Mouse (Mus musculus) hindbrain, embryonic 15.5 days (tissue): Measurements from ENCODE around the gene Fam107b. TPM values are rescaled to one million over a fixed set of nuclear protein-coding genes. Genes with fewer than 3 reads are reported as not detected.
A peak's percentile ranks its signal among the peaks of the same experiment; 100 is the strongest.
"Not testable (repeated sequence)": the region's sequence is repeated elsewhere in the genome, so short reads cannot be mapped to it uniquely, and the experiment has no call there.

Source experiments
- ATAC-seq: fragments of 200-750 bp; cut with Nextera tagmentation; 2 replicates; pipeline ENCODE4 v1.8.0; 2017; ENCODE audit warnings: low read depth, moderate number of reproducible peaks, moderate TSS enrichment; ENCODE audit not compliant: low FRiP score
- H3K27ac ChIP-seq: fragments of 300-500 bp; sonication (generic); replicated peaks from 2 replicates; pipeline ENCODE4 v1.5.1; 2015; ENCODE audit warnings: mild to moderate bottlenecking, inconsistent platforms
- H3K27me3 ChIP-seq: fragments of 300-500 bp; sonication (generic); 2 replicates; pipeline ENCODE4 v1.6.1; 2015; ENCODE audit warnings: control low read depth, inconsistent platforms
- H3K36me3 ChIP-seq: fragments of 300-500 bp; sonication (generic); 2 replicates; pipeline ENCODE4 v1.6.1; 2015; ENCODE audit warnings: control low read depth, inconsistent platforms
- H3K4me1 ChIP-seq: fragments of 300-500 bp; sonication (generic); replicated peaks from 2 replicates; pipeline ENCODE4 v1.6.1; 2015; ENCODE audit warnings: control low read depth, inconsistent platforms
- H3K4me2 ChIP-seq: fragments of 300-500 bp; sonication (generic); 2 replicates; pipeline ENCODE4 v1.6.1; 2015; ENCODE audit warnings: moderate library complexity, mild to moderate bottlenecking, inconsistent platforms
- H3K4me3 ChIP-seq: fragments of 300-500 bp; sonication (generic); 2 replicates; pipeline ENCODE4 v1.5.1; 2015; ENCODE audit warnings: mild to moderate bottlenecking, inconsistent platforms
- H3K9ac ChIP-seq: fragments of 300-500 bp; sonication (generic); 2 replicates; pipeline ENCODE4 v1.6.1; 2015; ENCODE audit warnings: inconsistent platforms
- H3K9me3 ChIP-seq: fragments of 300-500 bp; sonication (generic); 2 replicates; pipeline ENCODE4 v1.6.1; 2016; ENCODE audit warnings: control low read depth, inconsistent platforms
- WGBS: fragments of 180-500 bp; shearing (Covaris S2); methylation state at CpG from one replicate; pipeline ENCODE4 v1.1.7; 2015; 5-methylcytosine and 5-hydroxymethylcytosine counted together
- polyA plus RNA-seq: library from polyadenylated mRNA; unstranded; fragments of >200 nt; fragmentation: Nextera tagmentation; extraction: Ambion mirVana; gene quantifications from 2 replicates; pipeline ENCODE4 v1.2.1, GENCODE M21; 2015

Gene Fam107b
- polyA plus RNA-seq, 1 experiment from 2014 or later: 30.9 TPM

- H3K9ac ChIP-seq: no peak overlapping the region
- no peak overlapping the region for H3K4me3 ChIP-seq
- no peak overlapping the region for H3K4me2 ChIP-seq
- ATAC-seq: no peak
- H3K4me1 ChIP-seq: no peaks in the 10 kb centered on the region
- H3K27ac ChIP-seq: no peak overlapping the region
- no peaks in the 10 kb centered on the region for H3K27me3 ChIP-seq
- H3K36me3 ChIP-seq: no peaks in the 10 kb centered on the region
- WGBS: 82% methylated on average over 1 of the region's 1 CpGs
- no peaks in the 10 kb centered on the region for H3K9me3 ChIP-seq
Observed at GRCm38 (mm10) chr2:3675481-3675880, 105.2 kb downstream of the Fam107b start.

DNA sequence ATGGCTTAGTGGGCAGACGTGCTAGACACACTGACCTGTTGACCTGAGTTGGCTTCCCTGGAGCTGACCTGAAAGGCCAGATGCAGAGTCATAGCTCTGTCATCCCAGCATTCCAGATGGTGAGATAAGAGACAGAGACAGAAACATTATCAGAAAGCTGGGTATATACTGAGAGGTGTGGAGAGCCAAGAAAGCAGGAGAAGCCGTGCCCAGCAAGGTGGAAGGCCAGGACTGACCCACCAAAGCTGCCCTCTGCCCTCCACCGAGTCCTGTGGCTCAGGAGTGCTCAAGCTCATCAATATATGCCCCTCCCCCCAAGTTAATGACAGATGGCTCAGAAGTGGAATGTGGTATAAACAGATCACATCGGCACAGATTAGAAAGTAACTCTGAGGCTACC lies 112.4 kb downstream of the Fam107b start:
- Histone ChIP-seq H3K9me3 (no peaks in the 10 kb centered on the region), H3K9ac (no peak overlapping the region), H3K4me3 (no peak overlapping the region), H3K27me3 (no peaks in the 10 kb centered on the region), H3K4me1 (peaks cover 17% of the 10 kb centered on the region), H3K36me3 (no peaks in the 10 kb centered on the region), H3K27ac (no peak overlapping the region), H3K4me2 (no peak overlapping the region)
- WGBS: 65% methylated on average over 4 of the region's 4 CpGs
- peak; percentile 19; the same call in 1 of the 2 replicates for ATAC-seq

DNA sequence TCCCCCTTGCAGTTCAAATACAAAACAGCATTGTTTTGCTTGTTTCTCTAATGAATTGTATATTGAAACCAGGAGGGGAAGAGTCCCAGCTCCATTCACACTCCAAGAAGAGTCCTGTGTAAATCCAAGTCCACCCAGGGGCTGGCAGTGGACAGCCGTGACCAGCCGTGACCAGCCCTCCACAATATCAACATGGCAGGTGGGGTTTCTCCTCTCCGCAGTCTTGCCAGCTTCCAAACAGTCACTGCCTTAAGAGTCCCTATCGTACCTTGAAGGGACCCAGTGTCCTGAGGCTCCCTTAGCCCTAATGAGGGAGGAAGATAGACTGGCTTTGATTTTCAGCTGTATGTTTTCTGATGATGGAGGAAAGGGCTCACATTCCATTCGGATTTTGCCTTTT lies 113.1 kb downstream of the Fam107b start:
- H3K9ac ChIP-seq: no peak overlapping the region

GRCm38 (mm10) chr2:3683751-3684229 lies 113.5 kb downstream of the Fam107b start:
- Histone ChIP-seq H3K4me3 (no peak overlapping the region), H3K4me1 (peaks cover 17% of the 10 kb centered on the region), H3K27me3 (no peaks in the 10 kb centered on the region), H3K4me2 (peak overlapping the region; percentile 5; the same call in 1 of the 2 replicates), H3K9me3 (no peaks in the 10 kb centered on the region), H3K36me3 (no peaks in the 10 kb centered on the region), H3K9ac (no peak overlapping the region), H3K27ac (peak overlapping the region; percentile 57)
- WGBS: 17% methylated on average over 6 of the region's 6 CpGs
- ATAC-seq: peak; percentile 78

More for the DNA sequence above, 113.1 kb downstream of the Fam107b start:
- 0 out of 2 replicates have a peak, but pooled peaks have one; percentile 27 for ATAC-seq
- Histone ChIP-seq H3K36me3 (no peaks in the 10 kb centered on the region), H3K4me3 (no peak overlapping the region), H3K27me3 (no peaks in the 10 kb centered on the region), H3K27ac (peak overlapping the region; percentile 57), H3K4me1 (peaks cover 17% of the 10 kb centered on the region), H3K4me2 (peak overlapping the region; percentile 5; the same call in 1 of the 2 replicates), H3K9me3 (no peaks in the 10 kb centered on the region)
- WGBS: 39% methylated on average over 5 of the region's 5 CpGs

DNA sequence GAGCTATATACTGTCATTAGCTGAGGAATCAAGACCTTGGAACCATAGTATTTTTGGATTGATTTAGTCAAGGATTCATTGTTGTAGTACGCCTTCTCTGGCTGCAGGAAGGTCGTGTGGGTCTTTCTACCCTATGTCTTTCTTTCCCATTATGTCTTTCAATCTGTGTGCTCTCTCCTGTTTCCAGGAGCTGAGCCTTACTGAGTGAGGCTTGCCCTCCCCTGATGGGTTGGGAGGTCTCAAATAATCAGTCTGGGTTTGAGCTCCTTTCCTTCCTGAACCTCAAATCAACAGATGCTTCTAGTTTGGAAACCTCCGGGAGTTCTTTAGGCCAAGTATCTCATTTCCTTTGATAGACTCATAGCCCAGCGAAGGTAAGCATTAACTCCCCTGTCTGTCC lies 119.9 kb downstream of the Fam107b start:
- Histone ChIP-seq H3K9me3 (no peaks in the 10 kb centered on the region), H3K27me3 (no peaks in the 10 kb centered on the region)
- WGBS: 75% methylated on average over 4 of the region's 4 CpGs

DNA sequence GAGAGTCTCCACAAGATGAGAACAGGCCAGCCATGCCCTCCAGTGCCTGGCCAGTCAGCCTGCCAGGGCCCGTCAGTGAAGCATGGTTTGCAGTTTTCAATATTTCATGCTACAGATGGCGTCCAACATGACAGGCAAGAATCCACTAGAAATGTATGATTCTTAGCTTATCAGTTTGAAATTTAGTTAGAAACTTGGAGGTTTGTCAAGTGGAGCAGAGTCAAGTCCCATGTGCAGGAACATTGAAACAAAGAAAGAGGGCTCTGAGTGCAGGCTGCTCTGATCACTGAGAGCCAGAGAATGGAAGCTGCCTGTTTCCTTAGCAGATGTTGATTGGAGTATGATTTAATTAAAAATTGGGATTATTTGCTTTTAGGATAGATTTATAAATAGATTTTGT lies 122.5 kb downstream of the Fam107b start:
- Histone ChIP-seq H3K4me1 (no peaks in the 10 kb centered on the region), H3K27ac (no peak overlapping the region), H3K27me3 (no peaks in the 10 kb centered on the region), H3K4me2 (no peak overlapping the region), H3K4me3 (no peak overlapping the region), H3K9ac (no peak overlapping the region), H3K9me3 (no peaks in the 10 kb centered on the region), H3K36me3 (no peaks in the 10 kb centered on the region)
- WGBS: 87% methylated on average over 2 of the region's 2 CpGs
- ATAC-seq: no peak

More for the DNA sequence above, 119.9 kb downstream of the Fam107b start:
- Histone ChIP-seq H3K4me3 (no peak overlapping the region), H3K4me2 (no peak overlapping the region), H3K36me3 (no peaks in the 10 kb centered on the region), H3K27ac (no peak overlapping the region), H3K9ac (no peak overlapping the region), H3K4me1 (no peaks in the 10 kb centered on the region)
- no peak for ATAC-seq

DNA sequence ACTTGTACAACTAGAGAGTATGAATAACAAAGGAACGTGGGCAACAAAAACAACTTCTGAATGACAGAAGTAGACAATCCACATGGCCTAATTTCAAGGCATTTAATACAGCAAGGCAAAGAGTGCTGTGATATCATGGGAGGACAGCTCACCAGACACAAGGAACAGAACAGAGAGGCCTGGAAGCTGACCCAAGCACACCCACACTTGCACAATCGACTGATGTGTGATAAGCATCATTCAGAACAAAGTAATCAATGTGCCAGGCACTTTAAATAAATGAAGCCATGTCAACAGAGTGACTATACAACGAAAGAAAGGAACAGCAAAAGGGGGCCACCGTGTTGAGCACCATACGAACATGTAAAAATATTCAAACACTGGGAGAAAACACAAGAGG lies 125.6 kb downstream of the Fam107b start:
- Histone ChIP-seq H3K4me1 (no peaks in the 10 kb centered on the region), H3K27me3 (no peaks in the 10 kb centered on the region), H3K4me3 (no peak overlapping the region), H3K9ac (no peak overlapping the region), H3K4me2 (no peak overlapping the region), H3K9me3 (no peaks in the 10 kb centered on the region), H3K27ac (no peak overlapping the region), H3K36me3 (no peaks in the 10 kb centered on the region)
- no peak for ATAC-seq
- WGBS: 86% methylated on average over 5 of the region's 5 CpGs

DNA sequence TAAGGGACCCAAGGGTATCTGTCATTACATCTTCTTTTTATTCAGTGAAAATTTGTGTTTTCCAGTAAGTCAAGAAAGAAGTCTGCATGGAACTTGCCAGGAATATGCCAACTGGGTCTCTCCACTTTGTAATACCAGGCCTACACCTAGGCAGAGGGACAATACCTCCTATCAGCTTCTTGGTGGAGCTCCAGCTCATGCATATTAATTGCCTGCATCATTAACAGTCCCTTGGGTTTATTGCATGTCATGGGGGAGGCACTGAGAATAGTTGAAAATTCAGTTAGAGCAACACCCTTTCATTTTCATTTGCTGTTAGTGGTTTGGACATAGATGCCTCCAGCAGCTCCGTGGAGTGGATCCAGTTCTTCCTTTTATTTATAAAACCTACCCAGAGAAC lies 130.1 kb downstream of the Fam107b start:
- H3K27me3 ChIP-seq: no peaks in the 10 kb centered on the region
- H3K36me3 ChIP-seq: no peaks in the 10 kb centered on the region
- H3K4me3 ChIP-seq: no peak overlapping the region
- H3K4me1 ChIP-seq: no peaks in the 10 kb centered on the region
- WGBS: 50% methylated on average over 1 of the region's 1 CpGs
- H3K9me3 ChIP-seq: no peaks in the 10 kb centered on the region
- no peak overlapping the region for H3K4me2 ChIP-seq
- no peak overlapping the region for H3K27ac ChIP-seq
- peak; percentile 38; the same call in 1 of the 2 replicates for ATAC-seq
- H3K9ac ChIP-seq: no peak overlapping the region

DNA sequence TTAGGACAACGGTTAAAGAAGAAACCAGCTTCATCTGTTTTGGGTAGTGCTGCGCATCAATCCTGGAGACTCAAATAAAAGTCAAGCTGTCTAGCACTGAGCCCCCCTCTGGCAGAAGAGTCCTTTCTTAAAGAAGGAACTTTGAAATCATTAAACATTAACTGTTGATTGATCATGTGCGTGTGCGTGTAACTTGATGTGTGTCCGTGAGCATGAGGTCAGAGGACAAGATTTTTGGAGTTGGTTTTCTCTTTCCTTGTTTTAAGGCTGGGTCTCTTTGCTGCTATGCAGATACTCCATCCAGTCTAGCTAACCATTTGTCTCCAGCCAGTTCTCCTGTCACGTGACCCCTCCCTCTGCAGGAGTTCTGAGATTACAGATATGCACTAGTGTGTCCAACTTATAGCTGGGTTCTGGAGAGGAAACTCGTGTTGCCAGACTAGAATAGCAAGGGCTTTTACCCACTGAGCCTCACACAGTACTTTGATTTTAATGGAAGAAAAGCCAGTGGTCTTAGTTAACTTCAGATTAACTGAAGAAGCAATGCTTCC lies 132.4 kb downstream of the Fam107b start:
- no peak overlapping the region for H3K4me3 ChIP-seq
- no peaks in the 10 kb centered on the region for H3K27me3 ChIP-seq
- no peak for ATAC-seq
- no peak overlapping the region for H3K4me2 ChIP-seq
- H3K9me3 ChIP-seq: no peaks in the 10 kb centered on the region
- H3K4me1 ChIP-seq: no peaks in the 10 kb centered on the region
- no peaks in the 10 kb centered on the region for H3K36me3 ChIP-seq
- no peak overlapping the region for H3K27ac ChIP-seq
- no peak overlapping the region for H3K9ac ChIP-seq
- WGBS: 81% methylated on average over 7 of the region's 7 CpGs

- Histone ChIP-seq H3K4me2 (no peak overlapping the region), H3K4me1 (no peaks in the 10 kb centered on the region), H3K27me3 (no peaks in the 10 kb centered on the region), H3K4me3 (no peak overlapping the region), H3K36me3 (no peaks in the 10 kb centered on the region), H3K27ac (no peak overlapping the region), H3K9me3 (no peaks in the 10 kb centered on the region), H3K9ac (no peak overlapping the region)
- ATAC-seq: no peak
- WGBS: 88% methylated on average over 2 of the region's 2 CpGs
Observed at GRCm38 (mm10) chr2:3703806-3704205, 133.5 kb downstream of the Fam107b start.

GRCm38 (mm10) chr2:3704311-3705162 lies 134.2 kb downstream of the Fam107b start:
- no peaks in the 10 kb centered on the region for H3K36me3 ChIP-seq
- no peak overlapping the region for H3K27ac ChIP-seq
- no peak overlapping the region for H3K9ac ChIP-seq
- H3K4me2 ChIP-seq: no peak overlapping the region
- ATAC-seq: no peak
- WGBS: 76% methylated on average over 9 of the region's 9 CpGs
- no peaks in the 10 kb centered on the region for H3K9me3 ChIP-seq
- no peaks in the 10 kb centered on the region for H3K4me1 ChIP-seq
- H3K27me3 ChIP-seq: no peaks in the 10 kb centered on the region
- H3K4me3 ChIP-seq: no peak overlapping the region

GRCm38 (mm10) chr2:3705283-3705682 lies 135.0 kb downstream of the Fam107b start:
- not testable (repeated sequence) for H3K27ac ChIP-seq, H3K4me2 ChIP-seq, H3K36me3 ChIP-seq, H3K9me3 ChIP-seq, H3K4me1 ChIP-seq, ATAC-seq, H3K4me3 ChIP-seq, H3K27me3 ChIP-seq, H3K9ac ChIP-seq
- WGBS: 78% methylated on average over 3 of the region's 3 CpGs
